Mouse (Mus musculus) brain, embryonic 14.5 days (tissue): ENCODE measurements around the gene Gas6.

Source experiments
- CTCF ChIP-seq: fragments of 200-500 bp; IDR thresholded peaks from 2 replicates; pipeline ENCODE4 v1.5.1; 2012; ENCODE audit warnings: inconsistent platforms, mild to moderate bottlenecking, moderate library complexity, borderline replicate concordance; ENCODE audit not compliant: insufficient read depth, insufficient read length; ENCODE audit errors: extremely low read depth
- POLR2A ChIP-seq: fragments of 200-500 bp; IDR thresholded peaks from 2 replicates; pipeline ENCODE4 v1.6.1; 2012; ENCODE audit warnings: mild to moderate bottlenecking, inconsistent platforms, borderline replicate concordance; ENCODE audit not compliant: poor library complexity, insufficient read depth, insufficient read length, severe bottlenecking; ENCODE audit errors: extremely low read depth

GRCm38 (mm10) chr8:13451747-13452277 lies 42.5 kb downstream of the Gas6 start:
- TF ChIP-seq CTCF (no peak), POLR2A (no peak)
